Mouse (Mus musculus) left cerebral cortex, adult 9 months (tissue): Measurements from ENCODE around the gene Usp28.

Experiments used
- DNase-seq, 2 experiments: peaks; one replicate each; pipeline ENCODE4 v3.0.0; 2022; ENCODE audit warnings: low spot score in 2 of 2

The Usp28 gene

DNA sequence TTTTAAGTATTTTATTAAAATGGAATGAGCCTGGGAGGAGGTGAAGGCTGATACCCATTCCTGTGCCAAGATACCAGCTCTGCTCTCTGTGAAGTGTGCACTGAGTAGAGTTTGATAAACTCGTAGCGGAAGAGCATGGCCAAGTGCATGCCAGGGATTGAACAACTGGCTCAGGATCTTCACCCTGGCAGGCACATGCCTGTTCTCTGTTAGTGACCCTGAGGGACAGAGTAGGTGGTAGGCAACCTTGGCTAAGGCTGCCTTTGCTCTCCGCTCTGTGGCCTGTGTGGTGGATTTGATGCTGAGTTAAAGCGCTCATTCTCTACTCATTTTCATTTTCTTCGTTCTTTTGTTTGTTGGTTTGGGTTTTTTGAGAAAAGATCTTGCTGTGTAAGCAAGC is 36.1 kb downstream of the Usp28 start:
- no peak for DNase-seq

DNA sequence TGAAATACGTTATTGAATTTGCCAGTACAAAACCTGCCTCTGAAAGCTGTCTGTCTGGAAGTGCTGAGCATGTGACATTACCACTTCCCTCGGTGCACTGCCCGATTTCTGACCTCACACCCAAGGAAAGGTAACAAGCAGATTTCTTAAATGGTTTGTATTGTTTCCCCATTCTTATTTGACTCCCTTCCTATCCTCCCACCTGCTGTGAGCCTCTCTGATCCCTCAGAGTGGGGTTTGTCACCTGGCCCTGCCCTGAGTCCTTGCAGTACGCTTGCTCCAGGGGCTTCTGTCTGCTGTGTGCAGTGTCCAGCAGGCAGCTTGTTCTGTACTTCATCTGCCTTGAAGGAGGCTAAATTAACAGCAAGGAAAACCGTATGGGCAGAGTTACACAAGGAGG is 38.8 kb downstream of the Usp28 start:
- no peak for DNase-seq

DNA sequence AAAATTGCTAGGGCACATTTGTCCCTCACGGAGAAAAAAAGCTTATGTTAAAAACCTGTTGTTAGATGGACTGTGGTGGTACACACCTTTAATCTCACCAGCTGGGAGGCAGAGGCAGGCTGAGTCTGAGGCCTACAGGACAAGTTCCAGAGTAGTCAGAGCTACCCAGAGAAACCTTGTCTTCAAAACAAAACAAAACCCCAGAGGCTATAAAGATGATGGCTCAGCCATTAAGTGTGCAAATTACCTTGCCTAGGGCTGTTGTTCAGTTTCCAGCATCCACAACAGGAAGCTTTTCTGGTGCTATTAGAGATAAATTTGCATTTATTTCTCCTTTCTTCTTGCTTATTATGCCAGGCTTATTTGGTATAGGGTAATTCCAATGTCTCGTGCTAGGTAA is 39.4 kb downstream of the Usp28 start:
- no peak for DNase-seq

DNA sequence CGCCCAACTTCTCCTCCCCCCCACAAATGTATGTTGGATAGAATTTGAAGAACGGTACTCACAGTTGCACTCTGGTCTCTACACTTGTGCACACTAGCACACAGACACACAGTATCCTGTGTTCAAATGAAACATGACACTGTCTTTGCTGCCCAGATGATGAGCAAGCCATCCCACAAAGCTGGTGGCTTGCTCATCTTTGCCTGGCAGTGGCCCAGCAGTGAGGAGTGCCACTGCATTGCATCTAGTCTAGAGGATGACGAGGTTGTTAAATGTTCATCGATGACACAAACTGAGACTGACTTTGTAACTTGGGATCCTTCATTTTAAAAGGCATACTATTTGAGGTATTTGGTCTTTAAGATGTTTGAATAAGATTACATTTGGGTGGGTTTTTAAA is 49.6 kb downstream of the Usp28 start:
- peak in 1 of 2 experiments; percentile 20 for DNase-seq

DNA sequence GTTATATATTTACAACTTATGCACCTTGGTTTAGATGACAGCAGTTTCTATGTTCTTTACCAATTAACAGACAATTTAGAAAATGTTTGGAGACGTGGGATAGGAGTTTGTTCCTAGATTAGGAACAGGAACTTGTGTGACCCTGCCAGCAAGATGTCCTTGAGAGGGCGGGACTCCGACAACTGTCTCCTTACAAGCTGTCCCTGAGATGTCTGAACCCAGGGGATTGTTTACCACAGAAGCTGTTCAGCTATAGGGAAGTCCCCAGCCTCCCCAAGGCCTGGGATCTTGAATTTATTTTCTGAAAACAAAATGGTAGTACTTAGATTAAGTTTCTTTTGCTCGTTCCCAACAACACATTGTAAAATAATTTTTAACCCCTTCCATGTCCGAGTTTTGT is 65.7 kb downstream of the Usp28 start:
- no peak for DNase-seq

DNA sequence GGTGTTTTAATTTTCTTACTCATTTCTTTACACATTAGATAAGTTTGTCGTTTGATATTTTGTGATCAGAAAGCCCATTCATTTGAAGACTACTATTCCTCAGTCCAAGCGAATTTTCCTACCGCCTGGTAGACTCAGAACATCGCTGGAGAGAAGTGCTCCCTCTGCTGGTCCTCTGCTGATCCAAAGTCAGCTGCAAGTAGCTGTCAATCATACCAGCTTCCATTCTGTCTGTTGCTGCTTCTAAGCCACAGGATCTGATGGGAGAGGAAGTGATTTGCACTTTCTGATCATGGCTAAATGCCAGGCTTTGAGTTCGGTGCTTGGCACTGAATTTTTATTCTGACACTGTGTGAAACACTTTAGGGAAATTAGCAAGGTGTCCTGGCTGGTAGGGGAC is 66.2 kb downstream of the Usp28 start:
- DNase-seq = peak in 1 of 2 experiments; percentile 69

DNA sequence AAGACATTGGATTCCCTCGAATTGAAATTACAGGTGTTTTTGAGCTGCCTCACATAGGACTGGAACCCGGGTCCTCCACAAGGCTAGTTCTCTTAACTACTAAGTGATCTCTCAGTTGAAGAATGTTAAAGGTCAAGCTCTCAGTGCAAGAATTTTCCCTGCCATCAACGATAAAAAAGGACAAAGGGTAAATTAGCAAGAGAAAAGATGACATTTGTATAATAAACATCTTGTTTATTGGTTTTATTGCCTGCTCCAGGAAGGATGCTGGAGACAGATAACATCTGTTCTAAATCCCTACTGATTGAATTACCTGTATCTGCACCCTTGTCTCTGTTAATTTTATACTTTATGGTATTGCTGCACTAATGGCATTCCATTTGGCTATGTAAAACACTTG is 68.9 kb downstream of the Usp28 start:
- DNase-seq = no peak

DNA sequence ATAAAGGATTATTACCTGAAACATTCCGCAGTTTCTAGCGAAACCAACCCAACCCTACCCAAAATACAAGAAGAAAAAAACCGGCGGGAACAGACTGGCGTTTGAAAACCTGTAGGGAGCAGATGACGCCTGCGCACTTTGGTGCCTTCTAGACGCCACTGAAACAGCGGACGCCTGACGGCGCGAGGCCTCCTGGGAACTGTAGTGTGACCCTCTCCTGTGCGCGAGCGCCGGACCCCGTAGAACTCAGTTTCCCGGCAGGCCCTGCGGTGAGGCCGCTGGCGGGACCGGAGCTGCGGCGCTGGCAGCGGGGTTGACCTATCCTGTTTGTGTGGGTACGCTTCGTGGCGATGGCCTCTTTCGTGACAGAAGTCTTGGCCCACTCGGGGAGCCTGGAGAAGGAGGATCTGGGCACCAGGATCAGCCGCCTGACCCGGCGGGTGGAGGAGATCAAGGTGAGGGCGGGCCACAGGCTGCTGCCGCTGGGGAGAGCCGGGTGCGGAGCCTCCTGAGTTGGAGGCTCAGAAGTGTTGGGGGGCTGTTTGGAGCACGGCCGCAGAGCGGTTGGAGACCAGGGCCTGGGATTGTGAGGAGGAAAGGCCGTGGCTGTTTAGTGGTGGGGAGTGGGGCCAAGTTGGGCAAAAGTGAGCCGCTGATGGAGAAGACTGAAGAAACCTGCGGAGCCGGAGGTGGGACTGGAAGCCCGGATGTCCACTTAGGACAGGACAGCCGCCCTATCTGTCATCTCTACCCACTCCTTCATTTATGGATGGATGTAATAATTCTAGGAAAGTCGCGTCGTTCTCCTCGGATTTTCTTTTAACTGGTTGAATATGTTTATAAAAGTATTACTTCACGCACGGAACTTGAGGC is 70.4 kb downstream of the Usp28 start, which contains the start of gene Zw10:
Zw10 (plus strand) TSS at position 281 of the 873 bp plus-strand sequence.
- DNase-seq = peak; percentile 84 to 95

DNA sequence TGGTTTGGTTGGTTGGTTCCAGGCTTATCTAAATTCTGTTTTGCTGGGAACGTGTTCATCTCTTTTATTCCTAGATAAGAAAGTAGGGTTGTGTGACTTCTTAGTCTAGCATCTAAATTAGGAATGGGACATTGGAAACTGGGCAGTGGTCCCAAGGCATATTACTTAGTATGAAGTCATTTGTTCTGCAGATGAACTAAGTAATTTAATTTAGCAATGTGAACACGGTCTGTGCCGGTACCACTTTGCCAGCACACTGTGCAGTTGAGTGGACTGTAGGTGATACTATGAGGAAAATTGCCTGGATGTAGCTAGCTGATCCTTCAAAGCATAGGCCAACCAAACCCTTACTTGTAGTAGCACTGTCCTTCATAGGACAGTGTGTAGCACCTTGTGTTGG is 91.7 kb downstream of the Usp28 start:
- no peak for DNase-seq

DNA sequence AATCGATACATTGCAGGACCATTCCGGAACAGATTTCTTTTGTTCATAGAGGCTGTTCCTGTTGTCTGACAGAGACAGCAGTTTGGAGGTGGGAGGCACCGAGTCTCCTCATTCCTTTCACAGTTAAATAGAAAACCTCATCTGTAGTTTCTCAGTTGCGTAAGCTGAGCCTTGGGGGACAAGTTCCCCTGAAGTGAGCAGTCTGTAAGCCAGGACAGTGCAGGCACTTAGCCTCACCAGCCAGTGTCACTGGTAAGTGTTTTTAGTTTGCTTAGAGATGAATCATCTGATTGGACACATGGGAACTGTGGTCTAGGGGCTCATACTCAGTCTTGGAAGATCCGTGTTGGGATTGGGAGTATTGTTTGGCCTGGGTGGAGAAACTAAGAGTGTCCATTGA is 95.9 kb downstream of the Usp28 start, which contains the start of gene Tmprss5:
Tmprss5 (plus strand) TSS at position 154 of the 400 bp plus-strand sequence.
- DNase-seq = no peak

DNA sequence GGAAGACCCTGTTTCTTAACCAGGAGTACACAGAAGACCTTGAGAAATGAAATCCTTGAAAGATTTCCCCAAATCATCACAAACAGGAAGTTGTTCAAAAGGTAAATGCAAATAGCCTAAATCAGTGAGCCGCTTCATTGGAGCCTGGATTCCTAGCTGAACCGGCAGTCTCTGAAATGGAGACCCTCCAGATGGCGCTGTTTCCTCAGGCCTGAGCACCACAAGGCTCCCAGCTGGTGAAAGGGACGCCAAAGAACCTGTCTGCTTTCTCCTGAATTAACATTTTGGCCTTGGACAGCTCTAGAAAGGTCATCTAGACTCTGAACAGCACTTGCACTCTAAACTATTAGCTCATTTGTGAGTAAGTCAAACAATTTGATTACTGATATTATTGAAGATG is 96.4 kb downstream of the Usp28 start:
- DNase-seq = peak; percentile 13 to 78

DNA sequence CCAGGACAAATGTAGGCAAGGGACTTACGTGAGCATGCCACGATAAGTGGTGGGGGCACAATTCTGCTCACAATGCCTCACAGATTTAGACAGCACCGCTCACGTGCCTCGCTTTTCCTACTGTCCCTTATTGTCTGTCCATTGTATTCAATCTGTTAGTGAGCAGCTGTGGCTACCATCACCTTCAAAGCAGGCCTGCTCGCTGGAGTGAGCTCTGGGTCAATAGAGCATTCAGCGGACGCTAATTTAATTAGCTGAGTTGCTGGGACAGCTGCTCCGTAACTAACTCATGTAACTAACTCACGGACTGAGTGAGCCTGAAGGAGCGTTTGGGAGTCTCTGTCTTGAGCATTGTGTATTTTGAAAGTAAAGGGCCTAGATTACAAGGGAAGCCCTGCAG is 102.1 kb downstream of the Usp28 start:
- no peak for DNase-seq
